Mouse (Mus musculus) CH12.LX (cell line): Measurements from ENCODE around the gene Pbx1. TPM values are rescaled to one million over a fixed set of nuclear protein-coding genes. Genes with fewer than 3 reads are reported as not detected.

Experiments
- DNase-seq: peaks from one replicate; pipeline ENCODE4 v3.0.0-alpha.2; 2013; ENCODE audit errors: extremely low read depth
- H3K27ac ChIP-seq: 2 replicates; pipeline ENCODE4 v1.5.1; 2012; ENCODE audit warnings: low read depth, mild to moderate bottlenecking, control low read depth, moderate library complexity; ENCODE audit not compliant: insufficient read depth
- H3K27me3 ChIP-seq: replicated peaks from 2 replicates; pipeline ENCODE3; 2012; ENCODE audit warnings: inconsistent platforms
- H3K36me3 ChIP-seq, 2 experiments: replicated peaks in 1 of 2; 2 replicates each; pipeline versions ENCODE3 to v1.6.1; 2012; ENCODE audit warnings: inconsistent platforms in 1 of 2, low read length in 1 of 2, mild to moderate bottlenecking in 1 of 2, mixed read lengths in 1 of 2, moderate library complexity in 1 of 2; ENCODE audit not compliant: control insufficient read depth in 1 of 2, insufficient read depth in 1 of 2
- H3K4me1 ChIP-seq, 2 experiments: 2 replicates each; pipeline ENCODE4 v1.6.1; 2012; ENCODE audit warnings: inconsistent platforms in 1 of 2, moderate library complexity in 1 of 2; ENCODE audit not compliant: insufficient read depth in 2 of 2, control insufficient read depth in 1 of 2
- H3K4me2 ChIP-seq: 2 replicates; pipeline ENCODE4 v1.6.1; 2012; ENCODE audit warnings: low read depth, mild to moderate bottlenecking, control low read depth; ENCODE audit not compliant: poor library complexity, insufficient read depth, severe bottlenecking
- H3K4me3 ChIP-seq, 3 experiments: fragments of 150-350 bp in 1 of 3; sonication (generic) in 1 of 3; replicated peaks in 1 of 3; 2 replicates each; pipeline versions ENCODE3 to v1.5.1; 2011 to 2012; ENCODE audit warnings: low read depth in 2 of 3, low read length in 2 of 3, mild to moderate bottlenecking in 2 of 3, moderate library complexity in 2 of 3, control low read depth in 1 of 3, improper control_type of control experiment in 1 of 3, inconsistent platforms in 1 of 3, mixed read lengths in 1 of 3; ENCODE audit not compliant: poor library complexity in 1 of 3
- H3K79me2 ChIP-seq: replicated peaks from 2 replicates; pipeline ENCODE4 v1.6.1; 2012; ENCODE audit warnings: mild to moderate bottlenecking, moderate library complexity; ENCODE audit not compliant: control insufficient read depth, poor library complexity, insufficient read depth, severe bottlenecking; ENCODE audit errors: extremely low read depth
- H3K9ac ChIP-seq: 2 replicates; pipeline ENCODE4 v1.6.1; 2012; ENCODE audit warnings: low read depth, mild to moderate bottlenecking, control low read depth, moderate library complexity; ENCODE audit not compliant: insufficient read depth
- H3K9me3 ChIP-seq: replicated peaks from 2 replicates; pipeline ENCODE3; 2012; ENCODE audit warnings: low read length, inconsistent platforms, mixed read lengths
- BHLHE40 ChIP-seq: IDR thresholded peaks from 2 replicates; pipeline ENCODE4 v1.6.1; 2011; ENCODE audit warnings: mild to moderate bottlenecking, low read depth, low read length, improper control_type of control experiment
- CHD1 ChIP-seq: IDR thresholded peaks from 2 replicates; pipeline ENCODE4 v1.6.1; 2012; ENCODE audit warnings: low read depth, low read length, improper control_type of control experiment, inconsistent platforms
- ELF1 ChIP-seq: IDR thresholded peaks from 2 replicates; pipeline ENCODE4 v1.6.1; 2014; ENCODE audit warnings: low read depth, mild to moderate bottlenecking, inconsistent platforms, low read length, improper control_type of control experiment
- KAT2A ChIP-seq: IDR thresholded peaks from 2 replicates; pipeline ENCODE4 v1.6.1; 2012; ENCODE audit warnings: low read length, improper control_type of control experiment, inconsistent platforms; ENCODE audit not compliant: insufficient replicate concordance
- MAFK ChIP-seq: IDR thresholded peaks from 2 replicates; pipeline ENCODE4 v1.6.1; 2011; ENCODE audit warnings: low read length, improper control_type of control experiment; ENCODE audit not compliant: insufficient replicate concordance
- MEF2A ChIP-seq: IDR thresholded peaks from 2 replicates; pipeline ENCODE4 v1.6.1; 2014; ENCODE audit warnings: low read depth, mild to moderate bottlenecking, inconsistent platforms, low read length, improper control_type of control experiment, borderline replicate concordance
- MYC ChIP-seq: IDR thresholded peaks from 2 replicates; pipeline ENCODE4 v1.6.1; 2011; ENCODE audit warnings: low read depth, mild to moderate bottlenecking, improper control_type of control experiment, low read length
- NELFE ChIP-seq: IDR thresholded peaks from 2 replicates; pipeline ENCODE4 v1.6.1; 2011; ENCODE audit warnings: low read depth, low read length, improper control_type of control experiment
- POLR2A ChIP-seq: IDR thresholded peaks from 2 replicates; pipeline ENCODE4 v1.6.1; 2011; ENCODE audit warnings: low read depth, mild to moderate bottlenecking, improper control_type of control experiment, low read length
- TBP ChIP-seq: conservative IDR thresholded peaks from 2 replicates; pipeline ENCODE4 v1.6.1; 2011; ENCODE audit warnings: low read depth, low read length, improper control_type of control experiment
- UBTF ChIP-seq: IDR thresholded peaks from 2 replicates; pipeline ENCODE4 v1.6.1; 2012; ENCODE audit warnings: low read depth, mild to moderate bottlenecking, inconsistent platforms, low read length, improper control_type of control experiment, moderate library complexity
- USF1 ChIP-seq: IDR thresholded peaks from 2 replicates; pipeline ENCODE4 v1.6.1; 2014; ENCODE audit warnings: low read depth, mild to moderate bottlenecking, inconsistent platforms, low read length, improper control_type of control experiment
- USF2 ChIP-seq: conservative IDR thresholded peaks from 2 replicates; pipeline ENCODE4 v1.6.1; 2011; ENCODE audit warnings: low read depth, low read length, improper control_type of control experiment
- ZNF384 ChIP-seq: IDR thresholded peaks from 2 replicates; pipeline ENCODE4 v1.6.1; 2012; ENCODE audit warnings: low read depth, low read length, improper control_type of control experiment, inconsistent platforms
- dilution Hi-C: fragments of 300-500 bp; cut with MboI; formaldehyde crosslinking; loops from 2 replicates; pipeline ENCODE4 v1.14.3; 2020; ENCODE audit warnings: low sequenced_read_pairs; ENCODE audit not compliant: extremely low pct_unique_long_range_greater_than_20kb, extremely low pct_ligation_motif_present
- in situ Hi-C: fragments of 300-500 bp; cut with MboI; formaldehyde crosslinking; loops from 3 replicates; pipeline ENCODE4 v1.14.3; 2019; ENCODE audit warnings: low sequenced_read_pairs, low pct_ligation_motif_present, low pct_unique_long_range_greater_than_20kb, mixed read lengths
- polyA plus RNA-seq: library from polyadenylated mRNA; unstranded; fragments of >175 nt; gene quantifications from 2 replicates; pipeline ENCODE4 v1.2.1, GENCODE M21; 2012; ENCODE audit warnings: low read depth; ENCODE audit not compliant: insufficient read length
- total RNA-seq, 2 experiments: library from RNA; depleted of rRNA; stranded (reverse); fragments of 300-350 nt in 1 of 2; fragments of >200 nt in 1 of 2; gene quantifications; 2 replicates each; pipeline ENCODE4 v1.2.3; 2012 to 2014

Pbx1 gene
- total and polyA plus RNA-seq, 3 experiments, result not detected

GRCm38 (mm10) chr1:168197908-168198258 is 234.2 kb downstream of the Pbx1 start:
- DNase-seq, result no peak
- Histone ChIP-seq H3K9me3 (peaks cover 76% of the 10 kb centered on the region), H3K4me2 (no peak overlapping the region), H3K9ac (no peak overlapping the region), H3K4me1 (no peaks in the 10 kb centered on the region), H3K36me3 (no peaks in the 10 kb centered on the region), H3K27me3 (no peaks in the 10 kb centered on the region), H3K79me2 (no peaks in the 10 kb centered on the region), H3K27ac (no peak overlapping the region), H3K4me3 (no peak overlapping the region)
- dilution Hi-C loops, result no loop called here
- in situ Hi-C loops, result no loop called here
- no peak for TF ChIP-seq NELFE
- TF ChIP-seq CHD1, result no peak
- no peak for TF ChIP-seq POLR2A
- no peak for TF ChIP-seq MEF2A
- no peak for TF ChIP-seq USF1
- no peak for TF ChIP-seq BHLHE40
- no peak for TF ChIP-seq ELF1
- TF ChIP-seq TBP, result no peak
- TF ChIP-seq MYC, result no peak
- no peak for TF ChIP-seq UBTF

DNA sequence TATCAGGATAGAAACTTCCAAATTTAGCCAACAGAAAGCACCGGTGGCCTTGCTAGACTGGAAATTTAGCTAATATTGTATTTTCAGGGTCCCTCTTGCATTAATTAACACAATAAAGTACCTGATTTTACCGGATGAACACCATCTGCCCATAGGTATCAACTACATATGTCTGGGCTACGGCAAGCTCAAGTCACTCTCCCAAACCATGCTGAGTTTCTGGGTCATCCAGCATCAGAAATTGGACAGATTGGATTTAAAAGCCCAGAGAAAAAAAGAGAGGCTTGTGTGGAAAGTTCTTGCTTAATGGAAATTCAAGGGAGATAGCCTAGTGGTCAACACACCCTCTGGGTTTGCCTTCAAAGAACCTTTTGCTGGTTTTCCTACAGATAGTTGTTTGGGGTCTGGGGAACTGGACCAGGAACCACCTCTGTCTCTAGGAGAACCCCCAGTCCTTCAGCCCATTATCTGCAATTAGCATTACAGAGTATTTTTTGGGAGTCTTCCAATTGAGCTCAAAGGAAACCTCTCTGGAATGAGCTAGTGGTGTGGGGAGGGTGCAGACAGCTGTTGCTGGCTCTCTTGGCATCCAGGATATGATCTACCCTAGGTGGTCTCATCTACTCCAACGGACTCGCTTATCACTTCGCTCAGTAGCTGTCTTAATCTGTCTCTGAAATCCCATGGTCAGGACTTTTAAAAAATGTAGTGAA is 234.7 kb downstream of the Pbx1 start:
- dilution Hi-C loops (no loop called here), in situ Hi-C loops (no loop called here)
- Histone ChIP-seq H3K9ac (no peak overlapping the region), H3K4me2 (no peak overlapping the region), H3K4me3 (no peak overlapping the region), H3K36me3 (no peaks in the 10 kb centered on the region), H3K27me3 (no peaks in the 10 kb centered on the region), H3K27ac (no peak overlapping the region), H3K9me3 (peaks cover 77% of the 10 kb centered on the region), H3K79me2 (no peaks in the 10 kb centered on the region), H3K4me1 (no peaks in the 10 kb centered on the region)
- TF ChIP-seq MYC (no peak), USF2 (no peak), ZNF384 (no peak), KAT2A (no peak), NELFE (no peak), MAFK (no peak), TBP (no peak)
- no peak for DNase-seq
